Mouse (Mus musculus) limb, embryonic 11.5 days (tissue): ENCODE measurements around the gene Adamts9. TPM values are rescaled to one million over a fixed set of nuclear protein-coding genes. Genes with fewer than 3 reads are reported as not detected.

Source experiments
- ATAC-seq: fragments of 200-750 bp; cut with Nextera tagmentation; 2 replicates; pipeline ENCODE4 v1.8.0; 2017; ENCODE audit warnings: low read depth; ENCODE audit not compliant: insufficient number of reproducible peaks, low FRiP score, low TSS enrichment
- DNase-seq: peaks from one replicate; pipeline ENCODE4 v3.0.0-alpha.2; 2015; ENCODE audit warnings: low spot score
- H3K27ac ChIP-seq: fragments of 300-500 bp; sonication (generic); replicated peaks from 2 replicates; pipeline ENCODE4 v1.5.1; 2014; ENCODE audit warnings: low read depth, mild to moderate bottlenecking, low read length
- H3K27me3 ChIP-seq: fragments of 300-500 bp; sonication (generic); 2 replicates; pipeline ENCODE4 v1.6.1; 2014; ENCODE audit warnings: mild to moderate bottlenecking, low read length, mixed read lengths; ENCODE audit not compliant: control insufficient read depth, insufficient read depth
- H3K36me3 ChIP-seq: fragments of 300-500 bp; sonication (generic); 2 replicates; pipeline ENCODE4 v1.6.1; 2014; ENCODE audit warnings: mild to moderate bottlenecking, low read length, moderate library complexity, mixed read lengths; ENCODE audit not compliant: control insufficient read depth, insufficient read depth
- H3K4me1 ChIP-seq: fragments of 300-500 bp; sonication (generic); 2 replicates; pipeline ENCODE4 v1.6.1; 2014; ENCODE audit warnings: low read length, mixed read lengths; ENCODE audit not compliant: control insufficient read depth, insufficient read depth
- H3K4me2 ChIP-seq: fragments of 300-500 bp; sonication (generic); 2 replicates; pipeline ENCODE4 v1.6.1; 2014; ENCODE audit warnings: low read depth, mild to moderate bottlenecking, moderate library complexity; ENCODE audit not compliant: severe bottlenecking
- H3K4me3 ChIP-seq: fragments of 300-500 bp; sonication (generic); 2 replicates; pipeline ENCODE4 v1.5.1; 2014; ENCODE audit warnings: low read depth, low read length
- H3K9ac ChIP-seq: fragments of 300-500 bp; sonication (generic); 2 replicates; pipeline ENCODE4 v1.6.1; 2014; ENCODE audit warnings: mild to moderate bottlenecking, low read length
- H3K9me3 ChIP-seq: fragments of 300-500 bp; sonication (generic); 2 replicates; pipeline ENCODE4 v1.6.1; 2016; ENCODE audit warnings: low read length; ENCODE audit not compliant: control insufficient read depth
- WGBS: fragments of 180-500 bp; shearing (Covaris S2); extraction: QIAGEN DNeasy Blood & Tissue Kit; methylation state at CpG from one replicate; pipeline ENCODE4 v1.1.7; 2014; 5-methylcytosine and 5-hydroxymethylcytosine counted together
- polyA plus RNA-seq: library from polyadenylated mRNA; unstranded; fragments of >200 nt; fragmentation: Nextera tagmentation; extraction: Ambion mirVana; gene quantifications from 2 replicates; pipeline ENCODE4 v1.2.1, GENCODE M21; 2014

Gene Adamts9
- polyA plus RNA-seq, 1 experiment from 2014 or later: 3.0 TPM

- Histone ChIP-seq H3K4me3 (no peak overlapping the region), H3K4me1 (no peaks in the 10 kb centered on the region)
- no peak for ATAC-seq
These were observed 97.4 kb downstream of the Adamts9 start for GRCm38 (mm10) chr6:92845898-92846297.

GRCm38 (mm10) chr6:92843474-92843873 lies 99.8 kb downstream of the Adamts9 start:
- 67% methylated on average over 2 of the region's 2 CpGs for WGBS
- Histone ChIP-seq H3K36me3 (no peaks in the 10 kb centered on the region), H3K9ac (no peak overlapping the region), H3K4me3 (no peak overlapping the region), H3K27me3 (no peaks in the 10 kb centered on the region), H3K4me1 (no peaks in the 10 kb centered on the region), H3K27ac (no peak overlapping the region), H3K4me2 (no peak overlapping the region), H3K9me3 (no peaks in the 10 kb centered on the region)
- DNase-seq (no peak), ATAC-seq (no peak)

More at GRCm38 (mm10) chr6:92845898-92846297, 97.4 kb downstream of the Adamts9 start:
- H3K4me2 ChIP-seq: no peak overlapping the region
- WGBS: 91% methylated on average over 8 of the region's 8 CpGs
- H3K27ac ChIP-seq: no peak overlapping the region
- DNase-seq: no peak
- no peaks in the 10 kb centered on the region for H3K27me3 ChIP-seq
- no peaks in the 10 kb centered on the region for H3K36me3 ChIP-seq
- no peaks in the 10 kb centered on the region for H3K9me3 ChIP-seq
- H3K9ac ChIP-seq: no peak overlapping the region

GRCm38 (mm10) chr6:92842000-92842399 lies 101.3 kb downstream of the Adamts9 start:
- ATAC-seq (no peak), DNase-seq (no peak)
- Histone ChIP-seq H3K4me2 (no peak overlapping the region), H3K27ac (no peak overlapping the region), H3K4me1 (no peaks in the 10 kb centered on the region), H3K9me3 (no peaks in the 10 kb centered on the region), H3K4me3 (no peak overlapping the region), H3K27me3 (no peaks in the 10 kb centered on the region), H3K9ac (no peak overlapping the region), H3K36me3 (no peaks in the 10 kb centered on the region)
- WGBS: 13% methylated on average over 2 of the region's 2 CpGs

- H3K36me3 ChIP-seq: no peaks in the 10 kb centered on the region
- ATAC-seq (no peak), DNase-seq (no peak)
- no peak overlapping the region for H3K27ac ChIP-seq
- no peak overlapping the region for H3K4me3 ChIP-seq
- no peaks in the 10 kb centered on the region for H3K4me1 ChIP-seq
- no peaks in the 10 kb centered on the region for H3K27me3 ChIP-seq
- no peaks in the 10 kb centered on the region for H3K9me3 ChIP-seq
- no peak overlapping the region for H3K4me2 ChIP-seq
- 89% methylated on average over 2 of the region's 2 CpGs for WGBS
- no peak overlapping the region for H3K9ac ChIP-seq
These were observed 112.2 kb downstream of the Adamts9 start for GRCm38 (mm10) chr6:92831106-92831505.

- no peaks in the 10 kb centered on the region for H3K36me3 ChIP-seq
- WGBS: 90% methylated on average over 2 of the region's 2 CpGs
- H3K9me3 ChIP-seq: no peaks in the 10 kb centered on the region
- H3K4me2 ChIP-seq: no peak overlapping the region
- no peak overlapping the region for H3K9ac ChIP-seq
- H3K4me1 ChIP-seq: no peaks in the 10 kb centered on the region
- no peak for ATAC-seq
- H3K27ac ChIP-seq: no peak overlapping the region
- DNase-seq: no peak
- no peaks in the 10 kb centered on the region for H3K27me3 ChIP-seq
- no peak overlapping the region for H3K4me3 ChIP-seq
These were observed 114.1 kb downstream of the Adamts9 start for GRCm38 (mm10) chr6:92829148-92829547.

GRCm38 (mm10) chr6:92827360-92827759 lies 115.9 kb downstream of the Adamts9 start:
- Histone ChIP-seq H3K9me3 (no peaks in the 10 kb centered on the region), H3K4me3 (no peak overlapping the region), H3K4me1 (no peaks in the 10 kb centered on the region), H3K4me2 (no peak overlapping the region), H3K36me3 (no peaks in the 10 kb centered on the region), H3K27ac (no peak overlapping the region), H3K9ac (no peak overlapping the region), H3K27me3 (no peaks in the 10 kb centered on the region)
- DNase-seq (no peak), ATAC-seq (no peak)
- 72% methylated on average over 5 of the region's 5 CpGs for WGBS

- H3K36me3 ChIP-seq: no peaks in the 10 kb centered on the region
- H3K9me3 ChIP-seq: no peaks in the 10 kb centered on the region
- DNase-seq (no peak), ATAC-seq (no peak)
- H3K27ac ChIP-seq: no peak overlapping the region
- no peak overlapping the region for H3K4me3 ChIP-seq
- no peaks in the 10 kb centered on the region for H3K27me3 ChIP-seq
- no peak overlapping the region for H3K9ac ChIP-seq
- H3K4me2 ChIP-seq: no peak overlapping the region
- 91% methylated on average over 5 of the region's 5 CpGs for WGBS
- no peaks in the 10 kb centered on the region for H3K4me1 ChIP-seq
These were observed 116.7 kb downstream of the Adamts9 start for GRCm38 (mm10) chr6:92826561-92826960.

GRCm38 (mm10) chr6:92823991-92824390 lies 119.3 kb downstream of the Adamts9 start:
- DNase-seq (no peak), ATAC-seq (no peak)
- Histone ChIP-seq H3K27ac (no peak overlapping the region), H3K36me3 (no peaks in the 10 kb centered on the region), H3K27me3 (no peaks in the 10 kb centered on the region), H3K9me3 (no peaks in the 10 kb centered on the region), H3K9ac (no peak overlapping the region), H3K4me2 (no peak overlapping the region), H3K4me1 (no peaks in the 10 kb centered on the region), H3K4me3 (no peak overlapping the region)
- WGBS: 45% methylated on average over 7 of the region's 7 CpGs

GRCm38 (mm10) chr6:92822006-92822405 lies 121.3 kb downstream of the Adamts9 start:
- no peak overlapping the region for H3K4me2 ChIP-seq
- ATAC-seq (no peak), DNase-seq (no peak)
- 81% methylated on average over 6 of the region's 6 CpGs for WGBS
- H3K36me3 ChIP-seq: no peaks in the 10 kb centered on the region
- H3K4me1 ChIP-seq: no peaks in the 10 kb centered on the region
- H3K4me3 ChIP-seq: no peak overlapping the region
- no peak overlapping the region for H3K9ac ChIP-seq
- H3K27ac ChIP-seq: no peak overlapping the region
- H3K9me3 ChIP-seq: no peaks in the 10 kb centered on the region
- H3K27me3 ChIP-seq: no peaks in the 10 kb centered on the region
